Mouse (Mus musculus): ENCODE data around the gene Lats2.

GRCm38 (mm10) chr14:57789759-57790158 lies 31.6 kb upstream of the Lats2 start:
- TF ChIP-seq CTCF (IDR thresholded peaks at IDR 0.05; ENCODE audit: extremely low read depth, insufficient read depth, insufficient read length, insufficient replicate concordance) (no peak), POLR2A (IDR thresholded peaks at IDR 0.05; ENCODE audit: low read depth, low read length) (no peak)
